Mouse (Mus musculus) bone marrow macrophage, adult 2 months (primary cell): ENCODE data around the gene Lsamp.

Experiments
- CTCF ChIP-seq: IDR thresholded peaks from 2 replicates; pipeline ENCODE4 v1.5.1; 2012; ENCODE audit warnings: low read depth, mild to moderate bottlenecking, low read length, moderate library complexity
- POLR2A ChIP-seq: IDR thresholded peaks from 2 replicates; pipeline ENCODE4 v1.6.1; 2012; ENCODE audit warnings: mild to moderate bottlenecking, low read depth, low read length, borderline replicate concordance

DNA sequence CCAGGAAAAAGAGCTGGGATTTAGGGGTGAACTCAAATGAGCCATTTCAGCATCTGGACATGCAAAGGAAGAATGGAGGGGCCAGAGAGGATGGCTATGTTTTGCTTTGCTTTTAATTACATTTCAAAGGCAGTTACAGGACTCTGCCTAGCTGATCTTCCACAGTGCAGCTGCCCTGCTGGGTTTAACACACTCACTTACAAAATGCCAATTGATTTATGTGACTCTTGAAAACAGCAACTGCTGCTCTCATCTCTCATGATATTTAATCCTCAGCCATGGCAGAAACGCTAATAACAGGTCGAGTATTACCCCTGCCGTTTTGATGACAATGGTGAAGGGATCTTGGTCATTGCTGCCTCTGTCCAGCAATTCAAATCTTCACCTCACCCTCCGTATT lies 2139.7 kb downstream of the Lsamp start:
- TF ChIP-seq CTCF (no peak), POLR2A (no peak)
